Mouse (Mus musculus): ENCODE results near the gene Nrip1. TPM values are rescaled to one million over a fixed set of nuclear protein-coding genes. Genes with fewer than 3 reads are reported as not detected.

Gene Nrip1
- polyA plus RNA-seq, 1 experiment from 2014 or later = 78.6 TPM

- DNase-seq (ENCODE audit: low spot score) = no peak
Observed at GRCm38 (mm10) chr16:76347719-76348421, 25.8 kb downstream of the Nrip1 start.

- no peak for DNase-seq (ENCODE audit: low spot score)
Observed at GRCm38 (mm10) chr16:76346371-76346770, 27.3 kb downstream of the Nrip1 start.

- DNase-seq (ENCODE audit: low spot score) = no peak
Observed at GRCm38 (mm10) chr16:76344761-76345368, 28.8 kb downstream of the Nrip1 start.

- no peak for DNase-seq (ENCODE audit: low spot score)
Observed at GRCm38 (mm10) chr16:76344030-76344429, 29.6 kb downstream of the Nrip1 start.

- DNase-seq (ENCODE audit: low spot score) = peak; percentile 45
Observed at GRCm38 (mm10) chr16:76341636-76342035, 32.0 kb downstream of the Nrip1 start.

- DNase-seq (ENCODE audit: low spot score) = peak; percentile 50
Observed at GRCm38 (mm10) chr16:76339256-76339655, 34.4 kb downstream of the Nrip1 start.

GRCm38 (mm10) chr16:76337351-76337750 is 36.3 kb downstream of the Nrip1 start:
- no peak for DNase-seq (ENCODE audit: low spot score)

- DNase-seq (ENCODE audit: low spot score) = no peak
Observed at GRCm38 (mm10) chr16:76336932-76337331, 36.7 kb downstream of the Nrip1 start.

GRCm38 (mm10) chr16:76335913-76336312 is 37.7 kb downstream of the Nrip1 start:
- DNase-seq (ENCODE audit: low spot score) = no peak

- DNase-seq (ENCODE audit: low spot score) = no peak
Observed at GRCm38 (mm10) chr16:76332127-76332526, 41.5 kb downstream of the Nrip1 start.

- no peak for DNase-seq (ENCODE audit: low spot score)
Observed at GRCm38 (mm10) chr16:76331231-76331630, 42.4 kb downstream of the Nrip1 start.

- DNase-seq (ENCODE audit: low spot score) = no peak
Observed at GRCm38 (mm10) chr16:76325315-76325710, 48.3 kb downstream of the Nrip1 start.

- no peak for DNase-seq (ENCODE audit: low spot score)
Observed at GRCm38 (mm10) chr16:76324411-76325314, 49.0 kb downstream of the Nrip1 start.

GRCm38 (mm10) chr16:76323594-76324307 is 49.9 kb downstream of the Nrip1 start:
- peak; percentile 44 for DNase-seq (ENCODE audit: low spot score)

- DNase-seq (ENCODE audit: low spot score) = no peak
Observed at GRCm38 (mm10) chr16:76323141-76323540, 50.5 kb downstream of the Nrip1 start.

GRCm38 (mm10) chr16:76321527-76322165 is 52.0 kb downstream of the Nrip1 start:
- DNase-seq (ENCODE audit: low spot score) = no peak

GRCm38 (mm10) chr16:76320118-76320473 is 53.5 kb downstream of the Nrip1 start:
- DNase-seq (ENCODE audit: low spot score) = no peak

- DNase-seq (ENCODE audit: low spot score) = no peak
Observed at GRCm38 (mm10) chr16:76319364-76320117, 54.1 kb downstream of the Nrip1 start.

- no peak for DNase-seq (ENCODE audit: low spot score)
Observed at GRCm38 (mm10) chr16:76318331-76318922, 55.2 kb downstream of the Nrip1 start.
